Mouse (Mus musculus) thymus, adult 2 months (tissue): ENCODE results near the gene Psmd9.

Experiments
- CTCF ChIP-seq: fragments of 200-500 bp; IDR thresholded peaks from 2 replicates; pipeline ENCODE4 v1.5.1; 2012; ENCODE audit warnings: mild to moderate bottlenecking, control low read depth, low read length, moderate library complexity, borderline replicate concordance; ENCODE audit not compliant: control insufficient read depth, poor library complexity, insufficient read depth; ENCODE audit errors: extremely low read depth
- POLR2A ChIP-seq: fragments of 200-500 bp; IDR thresholded peaks from 2 replicates; pipeline ENCODE4 v1.6.1; 2012; ENCODE audit warnings: mild to moderate bottlenecking, low read length, control low read depth, moderate library complexity; ENCODE audit not compliant: control insufficient read depth, poor library complexity, insufficient read depth; ENCODE audit errors: extremely low read depth

DNA sequence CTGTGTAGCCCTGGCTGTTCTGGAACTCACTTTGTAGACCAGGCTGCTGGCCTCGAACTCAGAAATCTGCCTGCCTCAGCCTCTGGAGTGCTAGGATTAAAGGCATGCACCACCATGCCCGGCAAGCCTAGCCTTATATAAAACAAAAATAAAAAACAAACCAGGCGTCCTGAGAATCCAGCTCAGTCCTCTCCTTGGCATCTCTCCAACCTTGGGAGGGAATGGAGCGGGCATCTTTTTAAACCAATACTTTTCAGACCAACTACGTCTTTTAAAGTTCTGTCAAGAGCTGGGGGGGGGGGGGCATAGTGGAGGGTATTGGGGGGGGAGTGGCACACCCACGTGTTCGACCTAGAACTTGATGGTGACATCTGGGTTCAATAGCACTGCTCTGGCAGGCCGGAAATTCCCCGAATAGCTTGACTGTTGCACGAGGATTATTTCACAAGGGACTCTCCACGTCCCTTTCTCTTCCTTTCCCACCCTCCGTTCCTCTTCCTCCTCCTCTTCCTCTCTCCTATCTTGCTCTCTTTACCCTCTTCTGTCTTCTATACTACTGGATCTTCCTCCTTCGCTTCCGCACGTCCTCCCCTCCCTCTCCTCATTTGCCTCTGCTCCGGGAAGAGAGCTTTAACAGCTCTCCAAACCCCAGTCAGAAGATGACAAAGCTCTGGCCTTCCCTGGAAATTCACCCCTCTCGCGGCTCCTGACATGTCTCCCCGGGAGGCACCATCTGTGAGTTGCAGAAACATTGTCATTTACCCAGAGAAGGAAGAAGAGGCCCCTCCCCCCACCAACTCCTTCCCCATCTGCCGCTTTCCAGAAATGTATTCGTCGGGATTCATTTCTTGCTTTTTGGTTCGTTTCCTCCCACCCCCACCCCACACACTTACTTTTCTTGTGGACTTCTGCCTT is 87.9 kb downstream of the Psmd9 start:
- no peak for TF ChIP-seq POLR2A
- TF ChIP-seq CTCF, result no peak
